In genomic region chr2:166184417-166184816, GRCm38 (mm10) we compare ENCODE assay signal across 13 mouse cellular contexts. TPM values are rescaled to one million over a fixed set of nuclear protein-coding genes. Genes with fewer than 3 reads are reported as not detected.
A peak's percentile ranks its signal among the peaks of the same experiment; 100 is the strongest.
DNase-seq lines count a peak whose midpoint lies in the region; ATAC-seq and TF ChIP-seq lines count a peak whose summit lies in the region.
"Had no signal": no experiment of that assay in that cellular context is flagged by ENCODE, and none has a peak within 500 bp of the region (broad histone marks: within the 10 kb centered on the region; RNA-seq: fewer than 3 reads in every experiment).

No protein-coding gene starts in this region.

- no peak overlapping the region for H3K9ac ChIP-seq in kidney, embryonic 16.5 days (replicated peaks; ENCODE audit: low read length)
- no peak overlapping the region for H3K9ac ChIP-seq in stomach, postnatal 0 days (ENCODE audit: low read length)
- H3K9ac ChIP-seq: stomach, embryonic 15.5 days had no signal

- WGBS in kidney, embryonic 16.5 days: 59% methylated on average over 6 of the region's 6 CpGs
- 68% methylated on average over 6 of the region's 6 CpGs for WGBS in stomach, postnatal 0 days

- no peak for ATAC-seq in kidney, embryonic 16.5 days (ENCODE audit: low FRiP score, low TSS enrichment)
- ATAC-seq in stomach, postnatal 0 days (ENCODE audit: low FRiP score, low TSS enrichment): no peak
- ATAC-seq: forebrain, embryonic 16.5 days; Patski had no signal

- no peaks in the 10 kb centered on the region for H3K36me3 ChIP-seq in kidney, embryonic 16.5 days (ENCODE audit: insufficient read depth, low read length)
- no peaks in the 10 kb centered on the region for H3K36me3 ChIP-seq in stomach, postnatal 0 days (ENCODE audit: control insufficient read depth, insufficient read depth, low read length)
- H3K36me3 ChIP-seq: stomach, embryonic 15.5 days had no signal

- peaks cover 42% of the 10 kb centered on the region for H3K4me1 ChIP-seq in kidney, embryonic 16.5 days (ENCODE audit: insufficient read depth, low read length)
- H3K4me1 ChIP-seq in bone marrow macrophage, adult 2 months (ENCODE audit: control insufficient read depth, insufficient read depth, low read length): peaks cover 60% of the 10 kb centered on the region
- peaks cover 7% of the 10 kb centered on the region; the same call in 1 of the 2 replicates for H3K4me1 ChIP-seq in stomach, postnatal 0 days (replicated peaks; ENCODE audit: control insufficient read depth, insufficient read depth)

- H3K27me3 ChIP-seq in kidney, embryonic 16.5 days (ENCODE audit: insufficient read depth, low read length): no peaks in the 10 kb centered on the region
- H3K27me3 ChIP-seq in stomach, postnatal 0 days (ENCODE audit: control insufficient read depth, insufficient read depth, low read length): no peaks in the 10 kb centered on the region
- H3K27me3 ChIP-seq: stomach, embryonic 15.5 days had no signal

- no peak overlapping the region for H3K27ac ChIP-seq in kidney, embryonic 16.5 days (ENCODE audit: low read length)
- H3K27ac ChIP-seq in bone marrow macrophage, adult 2 months (ENCODE audit: insufficient read depth, low read depth, low read length): peak overlapping the region; percentile 18
- H3K27ac ChIP-seq in stomach, postnatal 0 days (replicated peaks): no peak overlapping the region
- H3K27ac ChIP-seq in gastrocnemius, adult 2 months: no peak overlapping the region
- H3K27ac ChIP-seq: heart, adult 2 months; stomach, embryonic 15.5 days had no signal

- peak; percentile 36 for DNase-seq in kidney, adult 9 months
- DNase-seq in thymus, postnatal 14 days: peak; percentile 17
- no peak for DNase-seq in thymus, postnatal 25 days
- DNase-seq in stomach, postnatal 0 days (ENCODE audit: low spot score): no peak
- no peak for DNase-seq in gastrocnemius, adult 2 months
- DNase-seq in cerebellum, adult 8-10 months: no peak
- DNase-seq: heart, adult 2 months; heart, postnatal 4 days had no signal

- no peak overlapping the region for H3K4me2 ChIP-seq in kidney, embryonic 16.5 days (replicated peaks; ENCODE audit: low read depth, low read length)
- no peak overlapping the region for H3K4me2 ChIP-seq in stomach, postnatal 0 days (replicated peaks; ENCODE audit: low read depth)
- H3K4me2 ChIP-seq: stomach, embryonic 15.5 days had no signal

- no peak for TF ChIP-seq POLR2A in bone marrow macrophage, adult 2 months (IDR thresholded peaks at IDR 0.05; ENCODE audit: borderline replicate concordance, low read depth, low read length)

- no peaks in the 10 kb centered on the region for H3K9me3 ChIP-seq in kidney, embryonic 16.5 days (ENCODE audit: low read length)
- no peaks in the 10 kb centered on the region for H3K9me3 ChIP-seq in stomach, postnatal 0 days (ENCODE audit: control insufficient read depth, low read length)
- H3K9me3 ChIP-seq: stomach, embryonic 15.5 days had no signal

- TF ChIP-seq EP300 in stomach, postnatal 0 days (optimal IDR thresholded peaks at IDR 0.05): no peak

- no peak overlapping the region for H3K4me3 ChIP-seq in kidney, embryonic 16.5 days (ENCODE audit: low read length)
- no peak overlapping the region for H3K4me3 ChIP-seq in bone marrow macrophage, adult 2 months (ENCODE audit: insufficient read depth, low read length)
- no peak overlapping the region for H3K4me3 ChIP-seq in stomach, postnatal 0 days (ENCODE audit: low read depth, low read length)
- H3K4me3 ChIP-seq in gastrocnemius, adult 2 months: no peak overlapping the region
- H3K4me3 ChIP-seq: heart, adult 2 months; stomach, embryonic 15.5 days had no signal

- intact Hi-C loops in gastrocnemius, adult 2 months (cut with DNase I): no loop called here

- TF ChIP-seq CTCF in bone marrow macrophage, adult 2 months (IDR thresholded peaks at IDR 0.05; ENCODE audit: low read depth, low read length): no peak
- peak; percentile 51 for TF ChIP-seq CTCF in stomach, postnatal 0 days (IDR thresholded peaks at IDR 0.05; ENCODE audit: low read depth)
- TF ChIP-seq CTCF in gastrocnemius, adult 2 months (IDR thresholded peaks at IDR 0.05): no peak

RNA-seq across cellular contexts. Expression of gene Sulf2, which starts 29.0 kb away (rescaled TPM):
- 52.7 and 54.8 TPM in 2 replicates for polyA plus RNA-seq in kidney, embryonic 16.5 days (2015; fragmentation: Nextera tagmentation; extraction: Ambion mirVana)
- 74.9 and 77.0 TPM in 2 replicates for polyA plus RNA-seq in bone marrow macrophage, adult 2 months (2012; ENCODE audit: insufficient read depth, insufficient read length, missing spikeins)
- polyA plus RNA-seq in stomach, postnatal 0 days (2015; fragmentation: Nextera tagmentation; extraction: Ambion mirVana): 44.2 and 49.1 TPM in 2 replicates
- 10 to 100 TPM in 1 of 2 experiments, 1 to 10 TPM in 1; 5.9 to 12.2 TPM for total RNA-seq in gastrocnemius, adult 2 months (2021)

Comparison
In these comparisons a context has a peak if more than half of its experiments do, and no peak if none do; other contexts are left out.
1. DNase-seq: peak in kidney, adult 9 months (single experiment) and thymus, postnatal 14 days (single experiment); none in thymus, postnatal 25 days (single experiment), stomach, postnatal 0 days (single experiment), gastrocnemius, adult 2 months (single experiment) and cerebellum, adult 8-10 months (single experiment).